Mouse (Mus musculus): Measurements from ENCODE around the gene Gm14214. TPM values are rescaled to one million over a fixed set of nuclear protein-coding genes. Genes with fewer than 3 reads are reported as not detected.

The Gm14214 gene
- polyA plus RNA-seq, 1 experiment from 2014 or later = not detected

DNA sequence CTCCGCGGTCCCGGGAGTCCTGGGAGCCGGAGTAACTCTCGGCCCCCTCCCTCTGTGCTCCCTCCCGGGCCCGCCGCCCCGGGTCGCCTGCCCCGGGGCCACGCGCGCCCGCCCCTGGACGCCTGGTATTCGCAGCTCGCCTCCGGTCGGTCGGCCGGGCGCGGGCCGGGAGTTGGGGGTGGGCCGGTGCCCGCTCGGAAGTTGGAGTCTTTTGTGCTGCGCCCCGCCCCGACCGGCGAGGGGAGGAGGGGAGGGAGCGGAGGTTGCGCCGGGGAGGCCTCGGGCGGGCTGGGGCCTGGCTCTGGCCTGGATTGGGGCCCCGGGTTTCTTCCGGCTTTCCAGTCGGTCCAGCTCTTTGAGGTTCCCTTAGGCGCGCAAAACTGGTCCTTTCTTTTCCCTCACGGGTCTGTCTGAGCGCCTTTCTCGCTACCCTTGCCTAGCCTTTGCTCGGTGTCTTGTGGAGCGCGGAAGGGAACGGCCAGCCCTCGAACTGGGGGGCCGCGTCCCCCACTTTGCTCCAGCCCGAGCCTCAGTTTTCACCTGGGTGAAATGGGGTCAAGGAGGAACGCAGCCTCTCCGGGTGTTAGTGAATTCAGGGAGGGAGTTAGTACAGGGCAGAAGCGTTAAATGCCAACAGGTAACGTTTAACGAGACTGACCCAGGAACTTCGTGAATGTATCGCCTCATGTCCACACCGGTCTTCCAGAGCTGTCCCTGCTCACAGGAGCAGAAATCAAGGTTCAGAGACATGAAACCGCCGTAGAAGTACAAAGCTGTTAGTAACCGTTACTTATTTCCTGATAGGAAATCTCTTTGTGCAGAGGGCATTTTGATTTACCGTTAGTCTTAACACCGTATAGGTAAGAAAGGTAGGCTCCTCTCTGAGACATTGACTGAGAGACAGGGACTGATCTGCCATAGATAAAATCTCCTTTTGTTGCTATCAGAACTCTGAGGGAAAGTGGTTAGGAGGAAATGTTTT lies 22.1 kb upstream of the Gm14214 start:
- Histone ChIP-seq H3K4me2 (replicated peaks; ENCODE audit: low read depth, low read length) (peak overlapping the region; percentile 79), H3K4me3 (ENCODE audit: low read length) (peak overlapping the region; percentile 99), H3K27ac (ENCODE audit: low read length) (peak overlapping the region; percentile 98), H3K9ac (replicated peaks; ENCODE audit: low read length) (peak overlapping the region; percentile 99), H3K4me1 (ENCODE audit: insufficient read depth, low read length) (peaks cover 35% of the 10 kb centered on the region), H3K27me3 (ENCODE audit: insufficient read depth, low read length) (no peaks in the 10 kb centered on the region), H3K9me3 (ENCODE audit: low read length) (no peaks in the 10 kb centered on the region), H3K36me3 (ENCODE audit: insufficient read depth, low read length) (no peaks in the 10 kb centered on the region)
- peak; percentile 28 for ATAC-seq (ENCODE audit: low FRiP score, low TSS enrichment)
- under 1% methylated on average over 57 of the region's 67 CpGs for WGBS

GRCm38 (mm10) chr2:154790656-154791483 lies 21.0 kb upstream of the Gm14214 start, which contains the start of the genes Raly and a:
Gene Raly (plus strand): TSS chr2:154791096.
Gene a (plus strand): TSS chr2:154791402.
- H3K27ac ChIP-seq (ENCODE audit: low read length) = peak within 1 kb of the TSS; percentile 98
- peaks cover 35% of the 10 kb centered on the region for H3K4me1 ChIP-seq (ENCODE audit: insufficient read depth, low read length)
- H3K36me3 ChIP-seq (ENCODE audit: insufficient read depth, low read length) = no peaks in the 10 kb centered on the region
- WGBS = 1% methylated on average over 77 of the region's 89 CpGs
- H3K4me2 ChIP-seq (replicated peaks; ENCODE audit: low read depth, low read length) = peak within 1 kb of the TSS; percentile 79
- H3K9ac ChIP-seq (replicated peaks; ENCODE audit: low read length) = peak within 1 kb of the TSS; percentile 99
- H3K27me3 ChIP-seq (ENCODE audit: insufficient read depth, low read length) = no peaks in the 10 kb centered on the region
- ATAC-seq (ENCODE audit: low FRiP score, low TSS enrichment) = peak; percentile 98
- no peaks in the 10 kb centered on the region for H3K9me3 ChIP-seq (ENCODE audit: low read length)
- peak within 1 kb of the TSS; percentile 99 for H3K4me3 ChIP-seq (ENCODE audit: low read length)

- Histone ChIP-seq H3K36me3 (ENCODE audit: insufficient read depth, low read length) (no peaks in the 10 kb centered on the region), H3K4me1 (ENCODE audit: insufficient read depth, low read length) (peaks cover 31% of the 10 kb centered on the region), H3K4me3 (ENCODE audit: low read length) (peak overlapping the region; percentile 99), H3K4me2 (replicated peaks; ENCODE audit: low read depth, low read length) (peak overlapping the region; percentile 53), H3K27me3 (ENCODE audit: insufficient read depth, low read length) (no peaks in the 10 kb centered on the region), H3K9me3 (ENCODE audit: low read length) (no peaks in the 10 kb centered on the region), H3K9ac (replicated peaks; ENCODE audit: low read length) (peak overlapping the region; percentile 36), H3K27ac (ENCODE audit: low read length) (no peak overlapping the region; the same call in 1 of the 2 replicates)
- ATAC-seq (ENCODE audit: low FRiP score, low TSS enrichment) = no peak
- 6% methylated on average over 14 of the region's 14 CpGs for WGBS
Observed at GRCm38 (mm10) chr2:154789977-154790655, 20.3 kb upstream of the Gm14214 start.

DNA sequence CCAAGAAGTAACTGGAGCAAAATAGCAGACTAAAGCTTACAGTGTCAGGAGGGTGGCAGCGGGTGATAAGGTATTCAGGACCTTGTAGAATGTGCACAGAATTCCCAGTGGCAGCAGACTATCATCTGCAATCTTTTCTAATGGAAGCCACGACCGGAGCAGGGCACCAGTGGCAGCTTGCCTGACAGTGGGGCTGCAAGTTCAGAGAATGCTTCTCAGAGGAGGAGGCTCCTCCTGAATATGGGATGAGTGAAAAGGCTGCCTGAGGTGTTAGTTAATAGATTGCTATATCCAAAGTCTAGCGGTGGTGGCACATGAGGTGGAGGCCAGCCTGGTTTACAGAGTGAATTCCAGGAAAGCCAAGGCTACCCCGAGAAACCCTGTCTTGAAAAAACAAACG lies 19.6 kb upstream of the Gm14214 start:
- Histone ChIP-seq H3K4me3 (ENCODE audit: low read length) (no peak overlapping the region), H3K4me1 (ENCODE audit: insufficient read depth, low read length) (peaks cover 24% of the 10 kb centered on the region), H3K9me3 (ENCODE audit: low read length) (no peaks in the 10 kb centered on the region), H3K36me3 (ENCODE audit: insufficient read depth, low read length) (no peaks in the 10 kb centered on the region), H3K27me3 (ENCODE audit: insufficient read depth, low read length) (no peaks in the 10 kb centered on the region), H3K4me2 (replicated peaks; ENCODE audit: low read depth, low read length) (no peak overlapping the region), H3K27ac (ENCODE audit: low read length) (no peak overlapping the region), H3K9ac (replicated peaks; ENCODE audit: low read length) (no peak overlapping the region)
- no peak for ATAC-seq (ENCODE audit: low FRiP score, low TSS enrichment)
- 74% methylated on average over 6 of the region's 6 CpGs for WGBS

DNA sequence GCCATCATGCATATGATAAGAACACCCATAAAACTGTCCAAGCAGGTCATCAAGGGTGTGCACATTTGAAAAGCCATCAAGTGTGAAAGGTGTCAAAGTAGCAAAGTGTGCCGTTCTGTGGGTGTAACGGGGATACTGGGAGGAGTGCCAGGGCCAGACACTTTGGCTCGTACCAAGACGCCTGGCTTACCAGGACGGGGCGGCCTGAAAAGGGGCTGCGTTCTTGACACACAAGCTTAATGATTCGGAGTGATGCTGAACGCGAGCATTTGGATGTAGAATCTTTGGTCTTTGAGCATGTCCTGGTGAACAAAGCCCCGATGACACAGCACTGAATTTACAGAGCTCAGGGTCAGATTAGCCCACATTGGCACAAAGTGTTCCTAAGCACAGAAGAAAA lies 16.9 kb upstream of the Gm14214 start:
- ATAC-seq (ENCODE audit: low FRiP score, low TSS enrichment) = no peak
- Histone ChIP-seq H3K9ac (replicated peaks; ENCODE audit: low read length) (no peak overlapping the region), H3K4me3 (ENCODE audit: low read length) (no peak overlapping the region), H3K36me3 (ENCODE audit: insufficient read depth, low read length) (no peaks in the 10 kb centered on the region), H3K27ac (ENCODE audit: low read length) (no peak overlapping the region), H3K27me3 (ENCODE audit: insufficient read depth, low read length) (no peaks in the 10 kb centered on the region), H3K9me3 (ENCODE audit: low read length) (no peaks in the 10 kb centered on the region), H3K4me2 (replicated peaks; ENCODE audit: low read depth, low read length) (no peak overlapping the region), H3K4me1 (ENCODE audit: insufficient read depth, low read length) (peaks cover 14% of the 10 kb centered on the region; the same call in 1 of the 2 replicates)
- WGBS = 65% methylated on average over 11 of the region's 11 CpGs

DNA sequence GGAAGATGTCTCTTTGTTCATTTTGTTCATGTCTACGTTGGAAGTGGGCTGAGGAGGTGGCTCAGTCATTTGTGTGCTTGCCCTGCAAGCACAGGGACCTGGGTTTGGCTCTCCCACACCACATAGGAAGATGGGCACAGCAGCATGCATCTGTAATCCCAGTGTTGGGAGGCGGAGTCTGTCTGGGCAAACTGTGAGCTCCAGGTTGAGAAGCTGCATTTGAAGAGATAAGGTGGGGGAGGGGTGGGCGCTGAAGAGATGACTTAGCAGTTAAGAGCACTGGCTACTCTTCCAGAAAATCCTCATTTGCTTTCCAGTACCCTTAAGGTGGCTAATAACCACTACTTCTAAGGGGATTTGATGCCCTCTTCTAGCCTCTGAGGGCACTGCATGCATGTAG lies 16.4 kb upstream of the Gm14214 start:
- WGBS = 47% methylated on average over 3 of the region's 3 CpGs
- Histone ChIP-seq H3K36me3 (ENCODE audit: insufficient read depth, low read length) (no peaks in the 10 kb centered on the region), H3K9me3 (ENCODE audit: low read length) (no peaks in the 10 kb centered on the region), H3K4me3 (ENCODE audit: low read length) (no peak overlapping the region), H3K27me3 (ENCODE audit: insufficient read depth, low read length) (no peaks in the 10 kb centered on the region), H3K4me2 (replicated peaks; ENCODE audit: low read depth, low read length) (no peak overlapping the region), H3K4me1 (ENCODE audit: insufficient read depth, low read length) (peaks cover 14% of the 10 kb centered on the region; the same call in 1 of the 2 replicates), H3K27ac (ENCODE audit: low read length) (no peak overlapping the region), H3K9ac (replicated peaks; ENCODE audit: low read length) (no peak overlapping the region)
- no peak for ATAC-seq (ENCODE audit: low FRiP score, low TSS enrichment)

- WGBS = 39% methylated on average over 3 of the region's 3 CpGs
- no peaks in the 10 kb centered on the region for H3K27me3 ChIP-seq (ENCODE audit: insufficient read depth, low read length)
Observed at GRCm38 (mm10) chr2:154785284-154785683, 15.5 kb upstream of the Gm14214 start.

DNA sequence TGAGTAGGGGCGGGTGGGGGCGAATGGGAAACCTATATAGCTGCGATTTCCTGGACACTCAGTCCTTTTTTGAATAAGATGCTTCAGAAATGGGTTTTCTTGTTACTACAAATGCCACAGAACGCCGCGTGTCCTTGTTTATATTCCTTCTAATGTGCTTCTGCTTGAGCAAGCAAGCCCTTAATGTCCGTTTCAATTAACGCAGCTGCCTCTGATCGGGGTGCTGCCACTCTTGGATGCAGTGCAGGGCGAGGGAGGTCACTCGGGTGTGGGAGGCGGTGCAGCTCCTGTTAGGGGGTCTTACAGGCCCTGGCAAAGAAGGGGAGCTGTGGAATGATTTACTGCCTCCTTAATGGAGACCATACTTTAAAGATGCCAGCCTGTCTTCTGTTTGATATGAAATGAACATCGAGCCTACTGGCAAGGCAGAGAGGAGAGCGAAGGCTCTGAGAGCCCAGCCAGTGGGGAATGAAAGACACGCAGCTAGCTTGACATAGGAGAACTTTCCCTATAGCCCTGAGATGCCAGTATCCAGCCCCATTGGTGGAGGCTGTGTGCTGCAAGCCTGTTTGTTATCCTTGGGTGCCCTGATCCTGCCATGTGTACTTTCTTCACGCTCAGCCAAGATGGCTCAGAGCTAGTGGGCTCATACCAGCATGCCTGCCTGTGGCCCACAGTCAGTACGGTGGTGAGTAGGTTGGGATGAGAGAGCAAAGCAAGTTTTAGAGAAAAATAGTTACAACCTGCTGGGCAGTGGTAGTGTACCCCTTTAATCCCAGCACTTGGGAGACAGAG lies 13.2 kb upstream of the Gm14214 start:
- Histone ChIP-seq H3K27me3 (ENCODE audit: insufficient read depth, low read length) (no peaks in the 10 kb centered on the region), H3K36me3 (ENCODE audit: insufficient read depth, low read length) (no peaks in the 10 kb centered on the region), H3K4me2 (replicated peaks; ENCODE audit: low read depth, low read length) (no peak overlapping the region), H3K9me3 (ENCODE audit: low read length) (no peaks in the 10 kb centered on the region), H3K4me3 (ENCODE audit: low read length) (no peak overlapping the region), H3K27ac (ENCODE audit: low read length) (no peak overlapping the region), H3K9ac (replicated peaks; ENCODE audit: low read length) (no peak overlapping the region), H3K4me1 (ENCODE audit: insufficient read depth, low read length) (peaks cover 10% of the 10 kb centered on the region; the same call in 1 of the 2 replicates)
- 44% methylated on average over 17 of the region's 17 CpGs for WGBS
- peak; percentile 59 for ATAC-seq (ENCODE audit: low FRiP score, low TSS enrichment)

More at GRCm38 (mm10) chr2:154785284-154785683, 15.5 kb upstream of the Gm14214 start:
- Histone ChIP-seq H3K4me3 (ENCODE audit: low read length) (no peak overlapping the region), H3K27ac (ENCODE audit: low read length) (no peak overlapping the region), H3K9me3 (ENCODE audit: low read length) (no peaks in the 10 kb centered on the region), H3K9ac (replicated peaks; ENCODE audit: low read length) (no peak overlapping the region), H3K4me1 (ENCODE audit: insufficient read depth, low read length) (peaks cover 14% of the 10 kb centered on the region; the same call in 1 of the 2 replicates), H3K4me2 (replicated peaks; ENCODE audit: low read depth, low read length) (no peak overlapping the region), H3K36me3 (ENCODE audit: insufficient read depth, low read length) (no peaks in the 10 kb centered on the region)
- no peak for ATAC-seq (ENCODE audit: low FRiP score, low TSS enrichment)

Measured in kidney, embryonic 16.5 days (tissue).